Mouse (Mus musculus) gastrocnemius, adult 2 months (tissue): Measurements from ENCODE around the gene Srpk1. TPM values are rescaled to one million over a fixed set of nuclear protein-coding genes. Genes with fewer than 3 reads are reported as not detected.
"Not testable (repeated sequence)": the region's sequence is repeated elsewhere in the genome, so short reads cannot be mapped to it uniquely, and the experiment has no call there.

Source experiments
- DNase-seq: peaks from one replicate; pipeline ENCODE4 v3.0.0; 2022
- H3K27ac ChIP-seq: fragments of 200-600 bp; 2 replicates; pipeline ENCODE4 v1.8.1; 2022; ENCODE audit warnings: mild to moderate bottlenecking
- H3K4me3 ChIP-seq: fragments of 200-600 bp; 2 replicates; pipeline ENCODE4 v1.8.1; 2022; ENCODE audit warnings: mild to moderate bottlenecking, moderate library complexity
- CTCF ChIP-seq: fragments of 200-600 bp; IDR thresholded peaks from 2 replicates; pipeline ENCODE4 v1.8.1; 2022; ENCODE audit warnings: antibody characterized with exemption, mild to moderate bottlenecking, moderate library complexity
- intact Hi-C: fragments of 180-260 bp; cut with DNase I; formaldehyde crosslinking; loops from one replicate; pipeline ENCODE4 v1.15.1; 2025
- microRNA-seq: library from miRNA; unstranded; fragments of <30 nt; microRNA quantifications from one replicate; pipeline ENCODE4 v1.2.0, GENCODE M21; 2021
- total RNA-seq, 2 experiments: library from RNA; stranded (reverse); gene quantifications; 2 replicates each; pipeline ENCODE4 v1.2.3; 2021

Srpk1 gene
- total RNA-seq, 2 experiments from 2014 or later: 28.0 to 39.7 TPM

- no peak for DNase-seq
- H3K27ac ChIP-seq: no peak overlapping the region
- TF ChIP-seq CTCF: no peak
- no peak overlapping the region for H3K4me3 ChIP-seq
- intact Hi-C loops: no loop called here
These were observed 55.0 kb downstream of the Srpk1 start for GRCm38 (mm10) chr17:28567541-28567940.

GRCm38 (mm10) chr17:28565181-28565580, 57.3 kb downstream of the Srpk1 start:
- no peak for TF ChIP-seq CTCF
- no peak overlapping the region for H3K4me3 ChIP-seq
- DNase-seq: no peak
- H3K27ac ChIP-seq: no peak overlapping the region
- intact Hi-C loops: no loop called here

DNA sequence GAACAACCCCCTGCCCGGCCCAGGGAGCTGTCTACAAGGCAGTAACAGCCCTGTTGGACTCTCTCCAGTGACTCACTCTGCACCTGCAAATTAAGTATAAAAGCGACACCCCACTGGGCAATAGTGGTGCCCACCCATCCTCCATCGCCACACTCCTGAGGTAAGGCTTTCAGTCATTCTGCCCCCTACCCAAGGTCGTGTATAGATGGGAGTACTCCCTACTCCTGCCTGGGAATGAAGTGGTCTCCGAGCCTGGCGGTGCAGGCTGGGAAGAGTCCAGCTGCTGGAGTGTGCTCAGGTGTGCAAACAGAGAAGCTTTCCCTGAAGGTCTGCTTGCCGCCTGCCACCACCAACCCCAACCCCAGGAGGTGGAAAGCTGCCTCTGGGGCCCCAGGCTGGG, 60.9 kb downstream of the Srpk1 start:
- no peak for DNase-seq
- no peak for TF ChIP-seq CTCF
- Histone ChIP-seq H3K27ac (no peak overlapping the region), H3K4me3 (no peak overlapping the region)
- intact Hi-C loops: no loop called here

DNA sequence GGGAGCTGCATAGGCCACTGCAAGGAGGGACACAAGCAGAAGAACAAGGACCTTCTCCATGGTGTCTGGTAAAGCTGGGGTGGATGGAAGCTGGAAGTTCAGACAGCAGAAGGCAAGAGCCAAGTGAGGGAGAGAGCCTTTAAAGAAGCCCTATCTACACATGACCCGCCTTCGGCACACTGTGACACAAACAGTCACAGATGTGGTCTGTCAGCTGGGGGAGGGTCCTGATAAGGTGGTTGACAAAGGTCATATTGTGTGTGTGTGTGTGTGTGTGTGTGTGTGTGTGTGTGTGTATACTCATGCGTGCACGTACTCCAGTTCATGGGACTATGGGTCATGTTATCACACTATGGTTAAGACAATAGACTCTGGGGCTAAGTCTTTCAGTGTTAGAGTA, 61.9 kb downstream of the Srpk1 start, which contains the start of gene Clps:
Clps (minus strand) TSS at position 169 of the 400 bp plus-strand sequence.
- Histone ChIP-seq H3K4me3 (no peak within 1 kb of the TSS), H3K27ac (no peak within 1 kb of the TSS)
- intact Hi-C loops: no loop called here
- no peak for DNase-seq
- no peak for TF ChIP-seq CTCF

DNA sequence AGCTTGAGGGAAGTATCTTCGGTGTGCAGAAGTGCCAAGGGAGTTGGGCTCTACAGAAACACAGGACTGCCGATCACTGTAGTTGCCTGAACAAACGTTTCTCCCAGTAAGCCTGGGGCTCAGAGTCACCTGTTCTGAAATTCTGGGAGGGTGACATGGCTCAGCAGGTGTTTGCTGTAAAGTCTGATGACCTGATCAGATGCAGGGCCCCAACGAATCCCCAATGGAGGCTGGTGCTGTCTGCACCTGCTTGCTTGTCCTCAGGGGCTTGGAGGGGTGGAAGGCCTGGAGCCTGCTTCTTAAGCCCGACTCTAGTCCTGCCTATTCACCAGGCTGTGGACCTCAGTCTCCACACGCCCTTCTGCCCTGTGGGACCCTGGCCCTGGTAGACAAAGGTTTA, 64.7 kb downstream of the Srpk1 start:
- no peak overlapping the region for H3K4me3 ChIP-seq
- DNase-seq: no peak
- H3K27ac ChIP-seq: no peak overlapping the region
- no peak for TF ChIP-seq CTCF
- intact Hi-C loops: loop anchor here (10.0 kb wide), 1 partner anchor 353 kb away; the partner anchor contains the start of gene Def6

- Histone ChIP-seq H3K27ac (no peak overlapping the region), H3K4me3 (no peak overlapping the region)
- no peak for DNase-seq
- TF ChIP-seq CTCF: no peak
- intact Hi-C loops: loop anchor here (10.0 kb wide), 1 partner anchor 352 kb away; the partner anchor contains the start of gene Def6
These were observed 65.7 kb downstream of the Srpk1 start for GRCm38 (mm10) chr17:28556635-28557396.

DNA sequence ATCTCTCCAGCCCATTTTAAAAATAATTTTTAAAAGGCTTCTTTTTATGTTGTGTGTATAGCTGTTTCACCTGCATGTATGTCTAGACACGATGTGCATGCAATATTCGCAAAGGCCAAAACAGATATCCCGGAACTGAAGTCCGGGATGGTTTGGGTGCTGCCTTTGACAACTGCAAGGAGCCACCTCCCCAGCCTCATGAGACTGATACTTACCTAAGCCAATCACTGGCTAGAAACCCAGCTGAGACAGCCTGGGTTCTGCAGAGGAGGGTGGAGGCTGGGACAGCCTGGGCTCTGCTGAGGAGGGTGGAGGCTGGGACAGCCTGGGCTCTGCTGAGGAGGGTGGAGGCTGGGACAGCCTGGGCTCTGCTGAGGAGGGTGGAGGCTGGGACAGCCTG, 68.5 kb downstream of the Srpk1 start:
- H3K4me3 ChIP-seq, DNase-seq, H3K27ac ChIP-seq: not testable (repeated sequence)
- intact Hi-C loops: loop anchor here (10.0 kb wide), 1 partner anchor 349 kb away; the partner anchor contains the start of gene Def6

GRCm38 (mm10) chr17:28553040-28553793, 69.3 kb downstream of the Srpk1 start:
- DNase-seq: peak; percentile 70
- intact Hi-C loops: loop anchor here (10.0 kb wide), 1 partner anchor 348 kb away; the partner anchor contains the start of gene Def6
- TF ChIP-seq CTCF: peak; percentile 94
- H3K27ac ChIP-seq: no peak overlapping the region
- no peak overlapping the region for H3K4me3 ChIP-seq

GRCm38 (mm10) chr17:28549111-28549510, 73.4 kb downstream of the Srpk1 start, which contains the start of gene Clpsl2:
Gene Clpsl2 (plus strand): TSS chr17:28549411.
- intact Hi-C loops: no loop called here
- no peak for TF ChIP-seq CTCF
- H3K27ac ChIP-seq: no peak within 1 kb of the TSS
- DNase-seq: no peak
- H3K4me3 ChIP-seq: no peak within 1 kb of the TSS

DNA sequence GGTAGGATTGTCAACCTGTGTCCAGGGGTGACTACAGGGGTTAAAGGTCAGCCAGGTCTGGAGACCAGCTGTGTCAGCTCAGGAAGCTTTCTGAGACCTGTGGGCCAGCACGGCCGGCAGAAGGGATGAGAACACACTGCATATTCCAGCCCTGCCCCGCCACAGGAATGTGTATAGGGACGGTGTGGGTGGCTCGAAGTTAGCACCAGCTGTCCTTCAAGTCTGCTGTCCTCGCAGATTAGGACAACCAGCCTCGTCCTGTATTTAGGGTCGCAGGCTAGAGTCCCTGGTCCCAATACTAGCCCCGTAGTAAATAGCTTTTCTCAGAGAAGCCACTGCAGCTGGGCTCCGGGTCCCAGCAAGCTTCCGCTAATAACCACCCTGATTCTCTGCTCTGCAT, 74.0 kb downstream of the Srpk1 start:
- no peak for TF ChIP-seq CTCF
- Histone ChIP-seq H3K27ac (no peak overlapping the region), H3K4me3 (no peak overlapping the region)
- intact Hi-C loops: no loop called here
- DNase-seq: no peak

DNA sequence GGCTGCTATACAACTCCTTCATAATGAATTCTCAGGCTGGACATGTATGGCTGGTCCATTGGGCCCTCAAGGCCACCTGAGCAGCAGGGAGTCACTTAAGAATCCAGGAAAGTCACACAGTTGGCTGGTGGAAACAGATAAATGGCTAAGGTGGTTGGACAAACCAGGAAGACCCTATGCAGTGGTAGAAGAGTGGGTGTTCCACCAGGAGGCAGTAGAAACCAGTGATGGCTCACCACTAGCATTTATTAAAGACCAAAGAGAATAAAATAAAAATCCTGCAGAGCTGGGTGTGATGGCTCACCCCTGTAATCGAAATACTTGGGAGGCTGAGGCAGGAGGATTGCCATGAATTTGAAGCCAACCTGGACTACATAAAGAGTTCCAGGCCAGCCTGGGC, 75.6 kb downstream of the Srpk1 start:
- intact Hi-C loops: no loop called here
- no peak for DNase-seq
- no peak overlapping the region for H3K27ac ChIP-seq
- peak; percentile 46 for TF ChIP-seq CTCF
- H3K4me3 ChIP-seq: no peak overlapping the region

DNA sequence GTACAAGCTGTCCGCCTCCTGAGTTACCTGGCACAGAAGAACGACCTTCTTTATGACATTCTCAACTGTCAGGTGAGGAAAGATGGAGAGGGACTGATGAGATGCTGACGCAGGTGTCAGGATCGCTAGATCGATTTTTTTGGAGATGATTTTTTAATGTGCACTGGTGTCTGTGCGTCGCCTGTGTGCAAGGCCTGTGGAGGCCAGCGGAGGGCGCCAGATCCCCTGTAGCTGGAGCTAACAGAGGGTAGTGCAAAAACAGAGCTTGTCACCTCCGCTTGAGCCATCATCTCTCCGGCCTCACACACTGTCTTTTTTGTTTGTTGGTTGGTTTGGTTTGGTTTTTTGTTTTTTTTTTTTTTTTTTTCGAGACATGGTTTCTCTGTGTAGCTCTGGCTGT, 84.6 kb downstream of the Srpk1 start:
- H3K4me3 ChIP-seq: no peak overlapping the region
- no peak overlapping the region for H3K27ac ChIP-seq
- no peak for DNase-seq
- TF ChIP-seq CTCF: no peak
- intact Hi-C loops: no loop called here

Small RNA genes within 50 kb of the gene (microRNA-seq; reads per million reads assigned to microRNA genes)
- gene Mir6969: not detected

Other genes with a start within 250 kb of the Srpk1 start
- gene Fkbp5, start 105.2 kb downstream of the Srpk1 start, total RNA-seq: 100 to 1,000 TPM; 106 to 153 TPM
- not detected for gene Armc12, start 91.9 kb downstream of the Srpk1 start, total RNA-seq
- gene Clpsl2, start 73.3 kb downstream of the Srpk1 start, total RNA-seq: not detected
- gene Clps, start 61.9 kb downstream of the Srpk1 start, total RNA-seq: not detected
- not detected for gene Lhfpl5, start 47.1 kb downstream of the Srpk1 start, total RNA-seq
- under 1 TPM; 0.38 to 0.50 TPM for gene Slc26a8, start 67.5 kb upstream of the Srpk1 start, total RNA-seq
- 10 to 100 TPM; 87.8 to 99.6 TPM for gene Mapk14, start 68.6 kb upstream of the Srpk1 start, total RNA-seq
- under 1 TPM; 0.39 to 0.71 TPM for gene AC170998.1, start 103.4 kb upstream of the Srpk1 start, total RNA-seq
- under 1 TPM in 1 of 2 experiments, not detected in 1; 0.13 TPM for gene Mapk13, start 146.6 kb upstream of the Srpk1 start, total RNA-seq
- gene Brpf3, start 178.4 kb upstream of the Srpk1 start, total RNA-seq: 10 to 100 TPM; 15.5 to 16.2 TPM
- gene Pnpla1, start 235.7 kb upstream of the Srpk1 start, total RNA-seq: not detected